Mouse (Mus musculus) embryonic fibroblast, embryonic 13.5 days (primary cell): Measurements from ENCODE around the gene Bcl3.

Source experiments
- CTCF ChIP-seq: IDR thresholded peaks from 2 replicates; pipeline ENCODE4 v1.5.1; 2011; ENCODE audit warnings: mild to moderate bottlenecking, control low read depth, low read length, moderate library complexity, borderline replicate concordance; ENCODE audit not compliant: insufficient read depth
- POLR2A ChIP-seq: IDR thresholded peaks from 2 replicates; pipeline ENCODE4 v1.6.1; 2011; ENCODE audit warnings: low read depth, mild to moderate bottlenecking, control low read depth, low read length, moderate library complexity

GRCm38 (mm10) chr7:19834055-19834454 is 11.5 kb upstream of the Bcl3 start:
- TF ChIP-seq CTCF (no peak), POLR2A (no peak)
